Mouse (Mus musculus): ENCODE measurements at regions not wholly inside any gene's neighbourhood (a gene's known extent, or its start where the extent isn't known, plus 50 kb on each side); places are given as distances from the start of the nearest gene placed in this dataset.
A peak's percentile ranks its signal among the peaks of the same experiment; 100 is the strongest.

DNA sequence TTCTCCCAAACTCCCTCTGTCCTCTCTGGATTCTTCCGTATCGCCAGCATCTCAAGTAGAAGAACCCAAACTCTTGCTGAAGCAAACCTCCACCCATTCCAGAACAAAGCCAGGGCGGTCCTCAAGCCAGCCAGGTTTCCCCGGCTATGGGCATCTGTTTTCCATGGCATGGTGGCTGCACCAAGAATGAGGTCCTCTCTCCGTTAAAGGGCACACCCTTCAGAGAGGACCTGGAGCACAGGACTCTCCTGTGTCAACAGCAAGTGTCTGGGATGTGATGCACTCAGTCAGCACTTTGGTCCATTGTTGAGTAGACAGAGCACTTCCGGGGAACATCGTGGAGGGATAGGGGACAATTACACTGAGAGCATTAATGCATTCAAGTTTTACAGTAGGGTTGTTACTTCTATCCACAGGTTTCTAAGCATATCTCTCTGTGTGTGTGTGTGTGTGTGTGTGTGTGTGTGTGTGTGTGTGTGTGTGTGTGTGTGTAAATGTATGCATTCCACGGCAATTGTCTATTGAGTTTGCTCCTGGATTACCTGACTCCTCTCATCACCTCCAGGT, 56.6 kb upstream of the Cpsf6 start:
- DNase-seq (ENCODE audit: low read depth, low spot score) = no peak

DNA sequence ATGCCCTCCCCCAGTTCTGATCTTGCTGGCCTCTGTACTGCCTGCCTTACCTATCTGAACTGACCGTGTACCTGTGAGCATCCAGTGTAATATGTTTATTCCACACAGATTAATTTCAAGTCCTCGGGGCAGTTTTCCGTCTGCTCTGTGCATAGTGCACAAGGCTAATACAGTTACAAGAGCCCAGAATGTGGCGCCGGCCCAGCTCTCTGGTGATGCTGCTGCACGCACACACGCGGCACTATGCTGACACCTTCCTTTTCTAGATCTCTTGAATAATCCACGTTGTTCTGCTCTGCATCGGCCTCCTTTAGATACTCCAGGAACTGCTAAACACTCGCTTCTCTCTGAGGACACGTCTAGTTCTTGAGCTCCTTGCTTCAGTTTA, 55.9 kb upstream of the Cpsf6 start:
- DNase-seq (ENCODE audit: low read depth, low spot score) = no peak

DNA sequence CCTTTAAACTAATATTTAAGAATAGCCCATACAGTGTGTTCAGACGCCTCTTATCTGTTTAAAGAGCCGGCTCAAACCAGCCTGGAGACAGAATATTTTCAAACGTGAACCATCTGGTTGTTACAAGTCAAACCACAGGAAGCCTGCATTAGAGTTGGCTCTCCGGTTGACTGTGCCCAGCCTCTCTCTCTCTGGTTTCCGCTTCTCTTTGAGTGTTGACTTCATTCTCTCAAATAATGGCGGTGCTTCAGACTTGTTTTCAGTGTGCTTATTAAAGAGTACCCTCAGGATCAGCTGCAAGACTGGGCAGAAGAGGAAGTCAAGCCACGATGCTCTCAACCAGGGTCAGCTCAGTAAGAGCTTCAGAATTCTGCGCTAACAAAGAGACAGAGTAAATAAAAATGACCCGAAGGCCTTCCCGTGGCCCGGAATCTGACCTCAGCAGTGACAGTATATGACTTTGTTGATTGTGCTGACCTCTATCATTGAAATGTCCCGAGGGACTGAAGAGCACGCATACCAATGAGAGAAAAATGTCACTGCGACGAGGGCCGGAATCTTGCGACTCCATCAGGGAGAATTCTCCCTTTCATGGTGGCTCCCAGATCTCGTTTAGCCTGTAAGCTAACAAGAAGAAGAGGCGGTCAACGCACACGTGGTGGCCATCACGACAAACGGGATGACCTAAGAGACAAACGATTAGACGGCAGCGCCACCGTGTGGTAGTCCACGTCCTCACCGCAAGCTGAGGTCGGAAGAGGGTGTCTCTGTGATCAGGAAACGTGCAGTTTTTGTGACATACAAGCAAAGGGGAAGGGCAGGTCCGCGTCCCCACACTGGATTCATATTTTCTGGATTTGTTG, 55.3 kb upstream of the Cpsf6 start:
- peak; percentile 93 for DNase-seq (ENCODE audit: low read depth, low spot score)

DNA sequence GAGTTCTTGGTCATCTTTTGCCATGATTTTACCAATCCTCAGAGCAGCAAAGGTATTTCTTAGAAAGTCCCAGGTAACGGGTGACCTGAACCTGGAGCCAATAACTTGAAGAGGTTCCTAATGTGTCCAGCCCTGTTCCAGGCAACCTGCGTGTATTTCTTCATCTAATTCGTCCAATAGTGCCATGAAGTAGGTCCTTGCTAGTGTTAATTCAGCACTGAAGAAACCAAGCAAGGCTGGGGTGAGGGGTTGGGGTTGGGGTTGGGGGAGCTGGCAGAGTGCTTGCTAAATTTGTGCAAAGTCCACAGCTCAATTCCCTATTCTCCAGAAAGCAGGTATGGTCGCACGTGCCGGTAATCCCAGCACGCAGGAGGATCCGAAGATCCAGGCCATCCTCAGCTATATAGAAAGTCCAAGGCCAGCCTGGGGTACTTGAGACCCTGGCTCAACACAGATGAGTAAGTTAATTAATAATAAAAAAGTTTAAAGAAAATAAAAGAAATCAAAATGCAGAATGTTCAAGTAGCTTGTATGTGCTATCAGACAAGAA, 54.6 kb upstream of the Cpsf6 start:
- DNase-seq (ENCODE audit: low read depth, low spot score) = no peak

DNA sequence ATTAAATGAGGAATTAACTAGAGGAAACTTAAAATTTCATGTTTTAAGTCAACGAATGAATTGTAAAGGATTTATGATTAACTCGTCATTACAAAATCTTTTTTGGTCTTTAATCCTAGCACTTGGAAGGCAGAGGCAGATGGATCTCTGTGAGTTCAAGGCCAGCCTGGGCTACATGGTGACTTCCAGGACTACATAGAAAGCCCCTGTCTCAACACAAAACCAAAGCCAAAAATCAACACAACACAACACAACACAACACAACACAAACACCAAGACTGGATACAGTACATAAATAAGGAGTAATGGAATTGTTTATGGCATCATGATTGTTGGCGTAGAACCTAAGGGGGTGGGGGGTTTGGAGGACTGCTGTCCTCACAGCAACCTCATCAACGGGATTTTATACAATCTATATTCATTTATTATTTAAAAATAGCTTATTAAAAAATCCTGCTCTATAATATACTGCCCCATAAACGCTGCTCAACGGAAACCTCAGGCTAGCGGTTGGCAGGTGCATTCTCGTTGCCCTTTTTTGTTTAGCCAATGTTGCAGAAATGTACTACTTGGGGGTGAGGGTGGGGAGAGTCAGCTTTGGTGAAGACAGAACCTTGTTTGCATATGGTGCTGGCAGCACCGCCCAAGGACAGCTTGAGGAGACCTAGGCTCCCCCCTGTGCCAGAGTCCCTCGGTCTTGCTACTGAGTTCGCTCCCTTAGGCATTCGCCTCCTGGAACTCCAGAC, 53.9 kb upstream of the Cpsf6 start:
- DNase-seq (ENCODE audit: low read depth, low spot score) = no peak

DNA sequence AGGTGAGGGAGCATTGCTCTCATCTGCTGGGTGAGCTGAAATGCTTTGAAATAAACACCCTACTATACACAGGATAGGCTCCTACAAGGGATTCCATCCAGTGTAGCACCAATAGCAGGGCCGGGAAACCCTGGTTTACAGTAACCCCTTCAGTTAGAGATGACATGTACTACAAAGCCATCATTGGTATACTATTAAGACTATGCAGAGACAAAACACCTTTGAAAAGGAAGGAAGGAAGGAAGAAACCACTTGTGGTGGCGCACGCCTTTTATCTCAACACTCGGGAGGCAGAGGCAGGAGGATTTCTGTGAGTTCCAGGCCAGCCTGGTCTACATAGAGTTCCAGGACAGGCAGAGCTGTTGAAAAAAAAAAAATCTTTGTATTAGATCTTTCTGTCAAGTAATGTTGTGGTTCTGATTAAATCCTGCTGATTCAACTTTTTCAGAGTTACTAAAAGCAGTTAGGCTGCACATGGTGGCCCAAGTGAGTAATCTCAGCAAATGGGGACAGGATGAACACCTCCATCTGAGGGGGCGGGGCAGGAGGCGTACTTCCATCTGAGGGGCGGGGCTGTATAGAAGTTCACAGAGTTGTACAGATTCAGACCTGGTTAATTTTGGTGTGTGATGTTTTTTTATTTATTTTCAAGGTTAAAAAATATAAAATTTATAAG, 53.2 kb upstream of the Cpsf6 start:
- DNase-seq (ENCODE audit: low read depth, low spot score) = no peak

DNA sequence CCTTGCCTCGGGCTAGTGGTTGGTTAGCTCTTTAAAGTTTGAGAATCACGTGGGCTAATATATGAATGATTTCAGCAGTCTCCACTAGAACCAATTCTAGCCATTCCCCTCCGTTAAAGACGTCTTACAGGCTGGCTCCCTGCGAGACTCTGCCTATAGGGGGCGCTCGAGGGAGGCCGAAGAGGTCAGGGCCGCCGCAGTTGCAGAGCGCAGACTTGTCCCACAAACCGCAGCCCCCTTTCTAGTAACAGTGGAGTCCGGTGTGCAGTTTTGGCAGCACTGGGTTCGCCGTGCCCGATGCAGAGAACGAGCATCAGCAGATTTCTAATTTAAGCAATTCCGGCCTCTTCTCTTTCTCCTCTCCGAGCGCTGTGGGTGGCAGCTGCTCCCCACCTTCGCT, 52.6 kb upstream of the Cpsf6 start:
- peak; percentile 77 for DNase-seq (ENCODE audit: low read depth, low spot score)

DNA sequence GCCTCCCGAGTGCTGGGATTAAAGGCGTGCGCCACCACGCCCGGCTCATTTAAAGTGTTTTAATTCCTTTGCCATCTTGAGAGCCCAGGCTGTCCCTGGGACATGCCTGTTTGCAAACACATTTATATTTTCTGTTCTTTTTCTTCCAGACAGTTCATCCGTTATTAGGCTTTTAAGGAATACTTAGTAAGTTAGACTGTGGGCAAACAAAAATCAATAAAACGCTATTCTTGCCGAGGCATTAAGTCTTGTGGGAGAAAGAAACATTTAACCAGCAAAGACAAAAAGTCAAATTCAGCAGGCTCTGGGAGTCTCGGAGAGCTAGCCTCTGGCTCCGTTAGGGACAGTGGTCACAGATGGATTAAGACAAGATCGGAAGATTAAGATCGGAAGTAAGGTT, 52.0 kb upstream of the Cpsf6 start:
- no peak for DNase-seq (ENCODE audit: low read depth, low spot score)

DNA sequence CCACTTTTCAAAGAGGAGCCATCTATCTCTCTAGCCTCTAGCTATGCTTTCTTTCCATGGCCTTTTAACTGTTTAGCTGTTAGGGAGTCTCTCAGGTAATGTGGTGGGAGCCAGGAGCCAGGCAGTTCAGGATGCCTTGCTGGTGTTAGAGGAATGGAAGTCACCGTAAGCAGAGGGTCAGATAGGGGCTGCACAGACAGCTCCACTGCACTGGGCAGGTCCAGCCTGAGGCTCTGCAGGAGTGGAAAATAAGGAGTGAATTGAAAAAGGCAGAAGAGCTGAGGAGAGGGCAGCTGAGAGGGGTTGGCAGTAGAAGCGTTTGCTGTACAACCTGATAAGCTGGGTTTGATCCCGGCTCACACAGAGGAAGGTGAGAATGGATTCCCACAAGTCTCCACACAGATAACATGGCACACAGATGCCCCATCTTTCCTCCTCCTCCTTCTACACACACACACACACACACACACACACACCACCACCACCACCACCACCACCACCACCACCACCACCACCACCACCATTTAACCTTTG, 51.3 kb upstream of the Cpsf6 start:
- DNase-seq (ENCODE audit: low read depth, low spot score) = no peak

DNA sequence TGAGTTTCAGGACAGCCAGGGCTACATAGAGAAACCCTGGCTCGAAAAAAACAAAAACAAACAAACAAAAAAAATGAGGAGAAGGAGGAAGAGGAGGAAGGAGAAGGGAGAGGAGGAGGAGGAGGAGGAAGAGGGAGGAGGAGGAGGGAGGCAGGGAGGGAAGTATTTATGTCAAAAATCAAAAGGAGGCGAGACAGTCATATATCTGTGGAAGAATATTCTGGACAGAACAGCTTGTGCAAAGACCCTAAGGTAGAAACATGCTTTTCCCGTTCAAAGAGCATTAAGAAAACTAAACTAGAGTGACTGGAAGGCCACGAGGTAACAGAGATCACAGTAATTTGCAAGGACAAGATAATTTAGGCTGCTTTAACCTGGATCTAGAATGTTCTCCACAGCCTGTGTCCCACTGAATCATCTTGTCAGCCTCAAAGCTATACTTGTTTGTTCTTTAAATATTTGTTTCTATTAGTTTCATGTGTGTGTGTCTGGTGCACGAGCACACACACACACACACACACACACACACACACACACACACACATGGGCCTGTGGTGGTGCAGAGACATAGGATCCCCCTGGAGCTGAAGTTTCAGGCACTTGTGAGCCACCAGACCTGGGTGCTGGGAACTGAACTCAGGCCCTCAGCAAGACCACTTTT, 50.5 kb upstream of the Cpsf6 start:
- no peak for DNase-seq (ENCODE audit: low read depth, low spot score)

DNA sequence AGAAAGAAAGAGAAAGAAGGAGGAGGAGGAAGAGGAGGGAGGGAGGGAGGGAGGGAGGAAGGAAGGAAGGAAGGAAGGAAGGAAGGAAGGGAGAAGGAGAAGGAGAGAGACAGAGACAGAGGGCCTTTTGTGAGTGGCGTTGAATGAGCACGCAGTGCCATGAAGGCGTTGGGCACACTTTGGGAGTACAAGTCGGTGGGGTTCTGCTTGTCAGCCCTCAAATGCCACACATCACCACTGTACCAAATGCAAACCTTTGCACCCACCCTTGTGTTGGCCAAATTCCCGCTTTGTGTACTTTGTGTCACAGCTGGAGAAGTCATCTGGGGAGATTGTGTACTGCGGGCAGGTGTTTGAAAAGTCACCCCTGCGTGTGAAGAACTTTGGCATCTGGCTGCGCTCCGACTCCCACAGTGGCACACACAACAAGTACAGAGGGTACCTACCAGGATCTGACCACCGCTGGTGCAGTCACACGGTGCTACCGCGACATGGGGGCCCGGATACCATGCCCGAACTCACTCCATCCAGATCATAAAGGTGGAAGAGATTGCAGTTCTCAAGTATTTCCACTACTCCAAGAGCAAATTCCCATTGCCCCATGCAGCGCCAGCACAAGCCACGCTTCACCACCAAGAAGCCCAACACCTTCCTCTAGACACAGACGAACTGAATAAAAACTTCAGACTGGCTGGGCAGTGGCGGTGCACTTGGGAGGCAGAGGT, 49.8 kb upstream of the Cpsf6 start:
- no peak for DNase-seq (ENCODE audit: low read depth, low spot score)

Data from mesoderm, embryonic 11.5 days (tissue).